Mouse (Mus musculus) heart, adult 8-10 months (tissue): Measurements from ENCODE around the gene 2410015M20Rik. TPM values are rescaled to one million over a fixed set of nuclear protein-coding genes. Genes with fewer than 3 reads are reported as not detected.
A peak's percentile ranks its signal among the peaks of the same experiment; 100 is the strongest.
"Not testable (repeated sequence)": the region's sequence is repeated elsewhere in the genome, so short reads cannot be mapped to it uniquely, and the experiment has no call there.

Experiments used
- DNase-seq: peaks from one replicate; pipeline ENCODE4 v3.0.0; 2022; ENCODE audit warnings: low spot score
- total RNA-seq, 4 experiments: library from RNA; stranded (reverse); gene quantifications; 2 replicates each; pipeline ENCODE4 v1.2.4; 2022

Gene 2410015M20Rik
- 100 to 1,000 TPM; 313 to 386 (median 356) TPM for total RNA-seq

DNA sequence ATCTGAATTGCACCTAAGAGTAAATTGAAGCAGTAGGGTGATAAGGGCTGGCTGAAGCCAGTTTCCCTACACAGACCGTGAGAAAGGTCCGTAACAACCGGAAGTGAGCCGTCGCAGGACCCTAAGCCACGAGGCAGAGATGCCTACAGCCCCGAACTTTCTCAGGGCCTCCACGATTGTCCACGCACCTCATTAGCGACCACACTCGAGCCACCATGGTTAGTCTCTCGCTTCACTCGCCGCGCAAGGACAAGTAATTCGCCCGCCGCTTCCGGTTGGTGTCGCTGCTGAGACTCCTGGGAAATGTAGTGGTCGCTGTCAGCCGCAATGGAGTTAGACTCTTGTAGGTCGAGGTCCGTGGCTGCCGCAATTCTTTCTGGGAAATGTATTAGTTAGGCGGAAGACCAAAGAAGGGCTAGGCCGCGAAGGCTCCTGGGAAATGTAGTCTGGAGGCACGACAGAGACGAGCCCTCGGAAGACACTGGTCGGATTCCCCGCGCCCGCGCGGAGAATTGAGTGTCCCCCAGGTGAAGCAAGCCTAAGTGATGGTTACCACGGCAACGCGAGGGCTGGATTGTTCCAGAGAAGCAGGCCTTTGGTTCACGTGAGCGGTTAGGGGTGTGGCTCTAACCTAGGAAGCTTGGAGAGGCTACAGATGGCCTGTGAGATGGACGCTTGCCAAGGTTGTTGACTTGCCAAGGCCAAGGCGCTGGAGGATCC, at the start of gene 2410015M20Rik:
TSS of gene 2410015M20Rik (minus strand) at position 320 of the 720 bp plus-strand sequence.
- DNase-seq: peak; percentile 98

DNA sequence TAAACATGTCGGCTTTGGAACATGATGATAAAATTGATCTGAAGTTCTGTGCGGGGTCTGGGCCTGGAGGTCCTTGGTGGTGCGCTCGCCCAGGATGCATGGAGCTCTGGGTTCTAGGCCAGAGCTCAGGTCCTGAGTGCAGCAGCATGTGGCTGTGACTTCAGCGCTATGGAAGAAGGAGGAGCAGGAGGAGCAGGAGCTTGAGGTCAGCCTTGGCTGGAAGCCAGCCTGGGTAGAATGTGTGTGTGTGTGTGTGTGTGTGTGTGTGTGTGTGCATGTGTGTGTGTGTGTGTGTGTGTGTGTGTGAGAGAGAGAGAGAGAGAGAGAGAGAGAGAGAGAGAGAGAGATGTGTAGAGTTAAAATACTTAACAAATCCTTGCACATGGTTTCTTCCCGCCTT, 46.6 kb upstream of the 2410015M20Rik start:
- DNase-seq: no peak

DNA sequence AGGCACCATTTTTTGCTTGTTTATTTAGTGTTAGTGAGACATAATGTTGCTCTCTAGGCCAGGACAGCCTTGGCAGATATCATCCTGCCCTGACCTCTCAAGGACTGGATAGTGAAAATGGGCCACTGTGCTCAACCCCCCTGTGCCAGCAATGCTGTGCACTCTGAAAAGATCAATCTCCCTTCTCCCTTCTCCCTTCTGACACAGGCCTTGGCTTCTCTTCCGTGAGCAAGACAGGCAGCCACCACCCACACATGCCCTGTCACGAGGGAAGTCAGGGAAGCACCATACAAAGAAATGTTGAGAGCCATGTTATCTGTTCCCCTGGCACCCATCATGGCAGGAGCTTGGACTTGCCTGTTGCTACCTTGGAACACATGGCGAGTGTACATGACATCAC, 45.7 kb upstream of the 2410015M20Rik start:
- no peak for DNase-seq

DNA sequence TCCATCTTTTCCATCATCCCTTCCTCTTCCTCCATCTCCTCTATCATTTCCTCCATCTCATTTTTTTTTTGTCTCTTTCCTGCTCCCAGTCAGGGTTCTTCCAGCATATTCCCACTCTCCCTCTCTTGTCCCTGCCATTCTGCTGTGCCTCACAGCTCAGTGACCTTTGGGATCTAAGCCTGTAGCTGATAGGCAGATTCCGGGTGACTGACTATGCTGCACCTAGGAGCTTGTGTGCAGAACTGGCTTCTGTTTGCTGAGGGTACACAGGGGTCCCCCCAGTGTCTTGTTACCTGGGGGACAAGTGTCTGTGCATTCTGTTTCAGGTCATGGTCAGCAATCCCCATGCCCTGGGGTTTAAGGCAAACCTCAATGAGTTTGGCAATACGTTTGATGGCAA, 45.2 kb upstream of the 2410015M20Rik start:
- DNase-seq: no peak

DNA sequence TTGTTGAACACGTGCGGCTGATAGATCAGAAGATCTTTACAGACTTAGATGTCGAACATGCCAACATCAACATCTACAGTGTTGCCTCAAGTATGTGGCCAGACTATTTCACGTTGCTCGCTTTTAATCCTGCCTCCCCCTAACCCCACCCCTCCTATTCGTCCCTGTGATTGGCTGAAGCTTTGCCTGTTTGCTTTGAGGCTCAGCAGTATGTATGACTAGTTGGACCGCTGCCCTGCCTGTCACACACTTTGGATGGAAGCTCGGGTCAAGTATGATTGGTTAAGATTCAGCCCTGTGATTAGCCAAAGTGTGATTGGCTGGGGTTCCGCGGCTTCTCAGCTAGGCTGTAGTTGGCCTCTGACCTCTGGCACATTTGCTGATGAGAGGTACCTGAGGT, 42.2 kb upstream of the 2410015M20Rik start:
- no peak for DNase-seq

DNA sequence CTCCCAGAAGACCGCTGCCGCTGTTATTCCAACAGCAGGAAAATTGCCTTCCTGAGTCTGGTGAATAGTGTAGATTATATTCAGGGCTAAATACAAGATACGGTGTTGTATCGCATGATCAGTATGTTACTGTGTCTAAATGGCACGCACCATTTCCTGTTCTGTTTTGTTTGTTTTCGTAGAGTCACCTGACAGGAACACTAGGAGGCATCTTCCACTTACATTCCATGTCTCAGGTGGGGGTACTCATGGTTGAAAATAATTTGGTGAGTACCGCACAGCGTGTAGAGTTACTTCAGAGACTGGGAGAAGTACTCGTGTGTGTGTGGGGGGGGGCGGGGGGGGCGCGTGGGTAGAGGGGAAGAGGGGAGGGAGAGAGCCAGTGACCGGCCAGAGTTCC, 38.0 kb upstream of the 2410015M20Rik start:
- no peak for DNase-seq

DNA sequence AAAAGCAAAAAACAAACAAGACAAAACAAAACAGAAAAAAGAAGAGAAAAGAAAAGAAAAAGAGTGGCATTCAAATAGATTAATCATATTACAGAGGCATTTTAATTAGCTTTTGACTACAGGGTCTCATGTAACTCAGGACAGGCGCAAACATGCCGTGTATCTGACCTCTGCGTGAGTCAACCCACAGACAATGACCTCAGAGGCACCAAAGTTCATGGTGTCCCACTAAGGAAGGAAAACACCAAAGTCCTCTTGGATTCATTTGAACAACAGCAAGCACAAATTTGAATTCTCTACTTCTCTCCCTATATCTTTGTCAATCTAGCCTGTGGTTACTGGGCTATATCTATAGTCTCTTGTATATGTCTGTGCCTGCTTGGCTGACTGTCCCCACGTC, 33.7 kb upstream of the 2410015M20Rik start:
- no peak for DNase-seq

DNA sequence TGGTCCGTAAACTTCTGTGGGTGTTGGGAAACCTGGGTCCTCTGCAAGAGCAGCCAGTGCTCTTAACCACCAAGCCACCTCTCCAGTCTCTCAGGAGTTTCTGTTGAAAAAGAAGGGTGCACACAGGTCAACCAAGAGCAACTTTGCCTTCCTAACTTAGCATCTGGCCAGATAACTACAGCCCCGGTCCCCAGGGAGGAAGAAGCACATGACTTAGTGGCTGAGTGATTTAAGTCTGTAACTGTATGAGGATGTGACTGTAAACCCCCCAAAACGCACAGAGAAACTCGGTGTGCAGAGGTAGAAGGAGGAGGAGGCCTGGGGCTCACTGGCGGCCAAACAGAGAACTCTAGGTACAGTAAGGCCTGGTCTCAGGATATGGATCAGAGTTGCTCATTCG, 24.5 kb upstream of the 2410015M20Rik start:
- no peak for DNase-seq

DNA sequence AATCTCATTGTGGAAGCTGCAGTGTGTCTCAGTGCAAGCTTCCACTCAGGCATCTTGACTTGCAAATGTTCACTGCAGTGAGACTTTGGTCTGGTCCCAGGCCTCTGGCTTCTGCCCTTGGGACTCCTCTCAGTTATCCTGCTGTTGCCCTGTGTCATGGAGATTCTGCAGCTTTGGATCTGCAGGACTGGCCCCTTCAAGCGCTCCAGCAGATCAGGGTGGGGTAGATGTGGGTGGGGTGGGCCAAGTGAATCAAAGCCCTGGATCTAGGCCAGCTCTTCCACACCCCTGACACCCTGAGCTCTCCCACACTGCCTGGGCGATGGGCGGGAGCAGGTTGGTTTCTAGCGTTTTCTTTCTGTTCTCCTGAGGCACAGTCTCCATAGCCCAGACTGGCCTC, 22.2 kb upstream of the 2410015M20Rik start:
- no peak for DNase-seq

DNA sequence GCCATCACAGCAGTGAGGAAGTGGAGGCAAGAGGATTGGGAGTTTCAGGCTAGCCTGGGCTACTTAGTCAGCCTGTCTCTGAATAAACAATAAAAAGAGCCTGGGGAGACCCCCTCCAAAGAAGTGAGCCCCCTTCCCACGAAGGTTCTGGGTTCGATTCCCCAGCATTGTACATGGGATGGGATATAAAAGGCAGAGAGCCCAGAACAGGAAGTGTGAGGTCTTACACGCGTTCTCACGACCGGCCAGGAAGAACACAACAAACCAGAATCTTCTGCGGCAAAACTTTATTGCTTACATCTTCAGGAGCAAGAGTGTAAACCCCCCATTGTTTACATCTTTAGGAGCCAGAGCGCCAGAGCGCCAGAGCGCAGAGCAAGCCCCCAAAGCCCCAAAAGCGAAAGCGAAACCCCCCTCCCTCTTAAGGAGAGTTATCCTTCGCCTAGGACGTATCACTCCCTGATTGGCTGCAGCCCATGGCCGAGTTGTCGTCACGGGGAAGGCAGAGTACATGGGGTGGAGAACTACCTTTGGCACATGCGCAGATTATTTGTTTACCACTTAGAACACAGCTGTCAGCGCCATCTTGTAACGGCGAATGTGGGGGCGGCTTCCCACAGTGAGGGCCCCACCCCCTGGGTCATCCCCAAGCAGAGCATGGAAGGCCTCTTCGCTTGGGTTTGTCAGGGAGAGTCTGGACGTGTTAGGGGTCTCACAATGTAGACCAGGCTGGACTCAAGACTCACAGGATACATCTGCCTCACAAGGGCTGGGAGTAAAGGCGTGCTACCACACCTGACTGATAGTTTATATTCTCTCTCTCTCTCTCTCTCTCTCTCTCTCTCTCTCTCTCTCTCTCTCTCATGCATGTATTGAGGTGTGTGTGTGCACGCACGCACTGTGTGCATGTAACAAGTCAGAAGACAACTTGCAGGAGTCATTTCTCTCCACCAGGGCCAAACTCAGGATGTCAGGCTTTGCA, 20.5 kb upstream of the 2410015M20Rik start:
- DNase-seq: not testable (repeated sequence)

DNA sequence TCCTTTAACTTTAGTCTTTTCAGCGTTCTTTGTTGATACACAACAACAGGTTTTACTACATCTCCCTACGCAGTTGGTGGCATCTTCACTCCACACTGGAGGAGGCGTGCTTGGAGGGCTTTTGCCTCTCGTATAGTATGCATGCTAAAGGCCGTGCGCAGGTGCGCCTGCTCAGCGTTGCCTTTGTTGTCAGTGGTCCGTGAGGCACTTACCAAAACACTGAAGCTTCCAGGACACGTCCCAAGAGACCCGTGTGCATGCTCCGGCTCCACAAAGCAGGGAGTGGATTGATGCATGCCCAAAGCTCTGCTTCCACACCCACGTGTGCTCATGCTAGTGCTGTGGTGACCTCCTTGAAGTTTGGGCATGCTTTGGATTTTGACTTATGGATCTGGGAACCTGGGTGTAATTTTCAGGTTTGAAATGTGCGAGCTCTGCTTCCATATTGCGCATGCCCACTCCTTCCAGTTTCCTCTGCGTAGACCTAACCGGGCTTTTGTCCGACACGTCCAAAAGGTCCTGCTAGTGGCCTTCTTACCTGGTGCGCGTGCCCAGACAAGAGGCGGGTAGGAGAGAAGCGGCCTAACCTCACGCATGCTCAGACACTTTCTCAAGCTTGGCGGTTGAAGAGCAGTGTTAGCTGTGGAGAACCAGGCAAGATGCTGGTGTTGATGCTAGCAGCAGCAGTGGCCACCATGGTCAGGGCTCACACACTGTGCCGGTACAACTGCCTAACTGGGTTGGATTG, 18.1 kb upstream of the 2410015M20Rik start, which contains the start of gene Catsperd:
TSS of gene Catsperd (plus strand) at position 614 of the 748 bp plus-strand sequence.
- DNase-seq: no peak

DNA sequence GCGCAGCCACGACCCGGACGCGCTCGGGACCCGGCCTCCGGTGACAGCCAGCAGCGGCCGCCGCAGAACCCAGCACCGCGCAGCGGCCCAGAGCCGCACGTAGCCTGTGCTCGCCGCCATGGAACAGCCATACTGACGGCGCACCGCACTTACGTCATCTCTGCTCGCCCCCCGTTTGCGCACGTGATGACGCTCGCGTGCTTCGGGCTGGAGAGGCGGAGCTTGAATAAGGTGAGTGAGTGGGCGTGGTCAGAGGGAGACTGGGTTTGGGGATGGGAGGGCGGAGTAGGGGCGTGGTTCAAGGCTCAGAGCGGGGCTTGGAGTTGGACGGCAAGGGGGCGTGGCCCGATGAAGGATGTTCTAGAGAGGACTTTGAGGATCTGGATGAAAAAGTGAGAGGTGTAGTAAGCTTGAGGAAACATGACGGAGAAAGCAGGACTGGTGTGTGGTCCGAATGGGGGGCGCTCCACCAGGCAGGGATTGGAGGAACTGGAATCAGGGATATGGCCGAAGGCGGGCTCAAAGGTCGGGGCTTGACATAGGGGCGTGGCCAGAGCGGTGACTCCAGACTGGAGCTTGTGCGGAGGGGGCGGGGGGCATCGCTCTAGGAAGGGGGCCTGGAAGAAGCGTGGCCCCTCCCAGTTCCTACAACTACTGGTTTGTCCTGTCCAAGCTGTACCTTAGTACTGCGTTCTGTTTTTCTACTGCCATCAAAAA, 17.3 kb upstream of the 2410015M20Rik start, which contains the start of gene Lonp1:
TSS of gene Lonp1 (minus strand) at position 134 of the 717 bp plus-strand sequence.
- DNase-seq: peak; percentile 94

DNA sequence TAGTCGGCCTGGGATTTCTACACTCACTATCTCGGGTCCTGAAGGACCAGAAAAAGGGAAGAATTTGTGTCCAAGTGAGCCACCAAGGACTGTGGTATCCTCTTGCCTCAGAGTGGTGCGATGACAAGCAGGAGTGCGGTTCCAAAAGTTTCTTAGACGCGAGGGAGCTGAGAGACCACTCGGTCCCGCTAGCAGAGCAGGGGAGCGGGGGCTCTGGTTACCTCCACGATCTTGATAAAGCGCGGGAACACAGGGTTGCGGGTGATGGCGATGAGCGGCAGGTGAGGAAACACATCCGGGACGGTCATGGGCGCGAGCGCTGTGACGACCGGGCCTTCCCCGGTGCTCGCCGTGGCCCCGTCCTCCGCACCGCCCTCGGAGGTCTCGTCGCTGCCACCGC, 16.7 kb upstream of the 2410015M20Rik start:
- DNase-seq: no peak

DNA sequence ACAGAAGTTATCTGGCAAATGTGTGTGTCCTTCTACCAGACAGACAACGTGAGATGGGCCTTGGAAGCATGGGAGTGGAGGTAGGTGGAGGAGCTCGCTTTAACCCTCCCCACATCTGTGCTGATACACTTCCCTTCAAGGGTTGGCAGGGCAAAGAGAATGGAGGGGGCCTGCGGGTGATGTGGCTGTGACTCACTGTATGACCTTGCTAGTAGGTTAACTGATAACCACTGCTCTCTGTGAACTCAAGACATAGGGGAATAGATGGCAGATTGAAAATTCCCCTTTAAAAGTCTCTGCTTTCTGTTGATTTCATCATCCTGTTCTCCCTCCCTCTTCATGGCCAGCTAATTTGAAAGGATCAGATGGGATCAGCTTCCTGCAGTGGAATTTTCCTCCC, 15.9 kb upstream of the 2410015M20Rik start:
- DNase-seq: no peak

DNA sequence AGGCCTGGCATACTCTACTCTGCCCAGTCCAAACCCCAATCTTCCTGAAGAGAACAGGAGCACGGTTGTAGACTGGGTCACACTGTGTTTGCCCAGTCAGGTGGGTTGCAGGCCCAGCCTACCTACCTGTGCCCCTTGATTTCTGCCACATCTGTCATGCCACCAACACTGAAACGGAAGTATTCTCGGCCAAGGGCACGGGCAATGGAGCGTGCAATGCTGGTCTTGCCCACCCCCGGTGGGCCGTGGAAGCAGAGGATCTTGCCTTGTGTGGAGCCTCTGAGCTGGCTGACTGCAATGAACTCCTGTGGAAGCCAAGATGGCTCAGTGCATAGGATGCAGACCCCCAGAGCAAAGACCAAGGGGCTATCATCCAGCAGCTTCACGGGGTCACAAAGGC, 8.1 kb upstream of the 2410015M20Rik start:
- no peak for DNase-seq

DNA sequence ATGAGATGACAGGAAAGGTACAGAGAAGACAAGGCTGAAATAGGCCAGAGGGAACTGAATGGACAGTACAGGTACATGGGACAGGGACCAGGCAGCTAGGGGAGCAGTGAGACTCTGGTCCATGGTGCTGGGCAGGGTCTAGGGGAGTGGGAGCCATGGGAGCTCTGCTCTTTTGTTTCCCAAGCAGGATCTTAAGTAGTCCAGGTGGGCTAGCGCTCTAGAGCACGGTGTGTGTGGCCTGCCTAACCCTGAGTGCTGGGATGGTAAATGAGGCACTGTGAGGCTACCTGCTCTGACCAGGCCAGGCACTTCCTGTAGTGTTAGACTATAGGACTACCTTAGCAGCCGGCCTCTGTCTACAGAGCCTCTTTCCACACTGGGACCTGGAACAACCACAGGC, 7.2 kb upstream of the 2410015M20Rik start:
- DNase-seq: no peak

DNA sequence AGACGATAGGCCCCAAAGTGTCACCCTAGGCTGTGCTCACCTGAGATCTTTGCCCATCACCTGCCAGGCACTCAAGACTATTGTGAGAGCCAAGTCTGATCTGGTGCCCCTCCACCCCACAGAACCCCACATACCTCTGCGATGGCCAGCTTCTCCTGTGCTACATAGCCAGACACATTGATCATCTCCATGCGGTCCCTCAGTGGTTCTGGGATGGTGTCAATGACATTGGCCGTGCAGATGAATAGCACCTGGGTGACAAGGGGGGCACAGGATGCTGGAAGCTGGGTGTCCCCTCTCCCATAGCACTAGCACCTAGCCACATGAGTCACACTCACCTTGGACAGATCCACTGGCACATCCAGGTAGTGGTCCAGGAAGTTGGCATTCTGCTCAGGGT, 6.2 kb upstream of the 2410015M20Rik start:
- no peak for DNase-seq

DNA sequence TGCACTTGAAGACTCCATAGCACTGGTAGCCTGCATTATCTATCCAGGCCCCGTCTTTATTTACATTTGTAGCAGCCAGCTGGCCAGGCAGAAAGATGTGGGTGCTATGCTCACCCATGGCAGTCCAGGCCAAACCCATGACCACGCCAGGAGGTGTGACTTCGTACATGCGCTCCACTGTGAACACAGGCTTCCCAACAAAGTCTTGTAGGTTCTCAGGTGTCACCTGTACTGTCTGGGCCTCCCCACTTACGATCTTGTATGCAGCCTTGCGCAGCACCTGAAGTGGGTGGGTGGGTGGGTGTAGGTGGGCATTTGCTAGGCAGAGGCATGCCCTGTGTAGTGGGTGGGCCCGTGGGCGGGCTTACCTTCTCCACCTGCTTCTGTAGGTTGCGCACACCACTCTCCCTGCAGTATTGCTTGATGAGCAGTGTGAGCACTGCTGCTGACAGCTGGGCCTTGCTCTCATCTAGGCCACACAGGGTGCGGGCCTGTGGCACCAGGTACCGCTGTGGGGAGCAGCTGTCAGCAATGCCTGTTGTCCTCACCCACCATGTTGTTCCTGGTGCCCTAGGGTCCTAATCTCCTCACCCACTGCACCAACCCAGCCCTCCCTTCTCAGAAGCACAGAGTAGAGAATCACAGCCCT, 5.7 kb upstream of the 2410015M20Rik start:
- DNase-seq: no peak

DNA sequence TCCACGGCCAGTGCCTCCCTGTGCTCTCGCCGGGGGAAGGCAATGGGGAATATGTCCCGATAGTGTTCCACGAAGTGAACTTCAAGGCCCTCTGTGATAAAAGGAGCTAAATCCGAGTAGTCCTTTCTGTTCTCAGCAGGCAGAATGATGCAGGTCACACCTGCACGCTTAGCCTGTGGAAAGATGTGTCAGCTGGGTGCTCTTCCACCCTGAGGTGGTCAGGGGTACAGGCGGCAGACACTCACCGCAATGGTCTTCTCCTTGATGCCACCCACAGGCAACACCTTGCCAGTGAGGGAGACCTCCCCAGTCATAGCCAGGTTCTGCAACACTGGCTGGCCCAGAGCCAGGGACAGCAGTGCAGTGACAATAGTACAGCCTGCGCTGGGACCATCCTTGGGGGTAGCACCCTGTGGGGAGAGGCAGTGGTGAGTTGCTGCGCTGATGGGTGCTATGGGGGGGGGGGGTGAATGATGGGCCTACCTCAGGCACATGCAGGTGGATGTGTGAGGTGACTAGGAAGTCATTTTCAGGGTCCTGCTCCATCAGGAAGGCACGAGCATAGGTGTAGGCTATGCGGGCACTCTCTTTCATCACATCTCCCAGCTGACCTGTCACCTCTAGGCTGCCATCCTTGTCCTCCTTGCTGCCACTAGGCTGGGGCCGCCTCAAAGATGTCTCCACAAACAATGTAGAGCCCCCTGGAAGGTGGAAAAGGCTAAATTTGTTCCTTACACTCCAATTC, 5.0 kb upstream of the 2410015M20Rik start:
- no peak for DNase-seq

DNA sequence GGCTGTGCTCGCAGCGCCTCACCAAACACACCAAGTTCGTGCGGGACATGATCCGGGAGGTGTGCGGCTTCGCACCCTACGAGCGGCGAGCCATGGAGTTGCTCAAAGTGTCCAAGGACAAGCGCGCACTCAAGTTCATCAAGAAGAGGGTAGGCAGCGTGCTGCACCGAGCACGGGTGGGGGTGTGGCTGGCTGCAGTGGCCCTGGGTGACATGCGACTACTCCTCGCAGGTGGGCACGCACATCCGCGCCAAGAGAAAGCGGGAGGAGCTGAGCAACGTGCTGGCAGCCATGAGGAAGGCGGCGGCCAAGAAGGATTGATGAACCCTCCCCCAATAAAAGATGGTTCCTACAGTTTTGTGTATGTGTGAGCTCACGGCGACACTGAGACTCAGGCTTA, 4.3 kb upstream of the 2410015M20Rik start:
- DNase-seq: not testable (repeated sequence)
